Mouse (Mus musculus) lung, adult 18-20 months (tissue): ENCODE measurements at regions not wholly inside any gene's neighbourhood (a gene's known extent, or its start where the extent isn't known, plus 50 kb on each side); places are given as distances from the start of the nearest gene placed in this dataset.

Experiments
- DNase-seq, 2 experiments: peaks; one replicate each; pipeline ENCODE4 v3.0.0; 2022; ENCODE audit warnings: mixed read lengths in 2 of 2

GRCm38 (mm10) chr17:63575316-63576007 is 75.6 kb upstream of the Fbxl17 start:
- peak in 1 of 2 experiments; percentile 1 for DNase-seq

- no peak for DNase-seq
Measured at GRCm38 (mm10) chr17:63582870-63583269, 83.1 kb upstream of the Fbxl17 start.

- DNase-seq = peak in 1 of 2 experiments; percentile 30
Measured at GRCm38 (mm10) chr17:63607021-63607751, 107.4 kb upstream of the Fbxl17 start.

GRCm38 (mm10) chr17:63622726-63623125 is 122.9 kb upstream of the Fbxl17 start:
- no peak for DNase-seq

- DNase-seq = no peak
Measured at GRCm38 (mm10) chr17:63637598-63637997, 137.8 kb upstream of the Fbxl17 start.

GRCm38 (mm10) chr17:63644390-63644789 is 144.6 kb upstream of the Fbxl17 start:
- DNase-seq = no peak

GRCm38 (mm10) chr17:63657687-63658086 is 157.9 kb upstream of the Fbxl17 start:
- no peak for DNase-seq

GRCm38 (mm10) chr17:63660841-63661481 is 161.1 kb upstream of the Fbxl17 start:
- DNase-seq = peak; percentile 6 to 36

GRCm38 (mm10) chr17:63661584-63661983 is 161.8 kb upstream of the Fbxl17 start:
- DNase-seq = peak in 1 of 2 experiments; percentile 7

- no peak for DNase-seq
Measured at GRCm38 (mm10) chr17:63662251-63662650, 162.4 kb upstream of the Fbxl17 start.

- no peak for DNase-seq
Measured at GRCm38 (mm10) chr17:63676791-63677190, 177.0 kb upstream of the Fbxl17 start.

GRCm38 (mm10) chr17:63677996-63678657 is 178.3 kb upstream of the Fbxl17 start:
- peak; percentile 5 to 39 for DNase-seq

GRCm38 (mm10) chr17:63680479-63680878 is 180.7 kb upstream of the Fbxl17 start:
- DNase-seq = no peak

GRCm38 (mm10) chr17:63683345-63683744 is 179.5 kb upstream of the Fer start:
- DNase-seq = no peak

GRCm38 (mm10) chr17:63684026-63684425 is 178.8 kb upstream of the Fer start:
- no peak for DNase-seq

GRCm38 (mm10) chr17:63685956-63686355 is 176.9 kb upstream of the Fer start:
- DNase-seq = no peak

- no peak for DNase-seq
Measured at GRCm38 (mm10) chr17:63686361-63686760, 176.5 kb upstream of the Fer start.

GRCm38 (mm10) chr17:63689291-63689690 is 173.6 kb upstream of the Fer start:
- no peak for DNase-seq

- DNase-seq = no peak
Measured at GRCm38 (mm10) chr17:63690829-63691689, 171.8 kb upstream of the Fer start.

- no peak for DNase-seq
Measured at GRCm38 (mm10) chr17:63691690-63691968, 171.2 kb upstream of the Fer start.

- DNase-seq = no peak
Measured at GRCm38 (mm10) chr17:63693274-63693673, 169.6 kb upstream of the Fer start.

- DNase-seq = no peak
Measured at GRCm38 (mm10) chr17:63699537-63699936, 163.3 kb upstream of the Fer start.
